Mouse (Mus musculus) CH12F3 (cell line): Measurements from ENCODE around the gene Capg.

Experiments used
- in situ Hi-C: fragments of 300-500 bp; cut with MboI; formaldehyde crosslinking; loops from 2 replicates; pipeline ENCODE4 v1.14.3; 2020; ENCODE audit warnings: low sequenced_read_pairs

Gene Capg

GRCm38 (mm10) chr6:72600771-72601170 is 56.6 kb downstream of the Capg start:
- in situ Hi-C loops, result no loop called here

- in situ Hi-C loops, result no loop called here
Observed at GRCm38 (mm10) chr6:72601732-72602131, 57.5 kb downstream of the Capg start.

GRCm38 (mm10) chr6:72604066-72604465 is 59.9 kb downstream of the Capg start:
- in situ Hi-C loops, result no loop called here

- in situ Hi-C loops, result no loop called here
Observed at GRCm38 (mm10) chr6:72607060-72607459, 62.9 kb downstream of the Capg start.

GRCm38 (mm10) chr6:72607676-72608075 is 63.5 kb downstream of the Capg start:
- in situ Hi-C loops, result no loop called here

DNA sequence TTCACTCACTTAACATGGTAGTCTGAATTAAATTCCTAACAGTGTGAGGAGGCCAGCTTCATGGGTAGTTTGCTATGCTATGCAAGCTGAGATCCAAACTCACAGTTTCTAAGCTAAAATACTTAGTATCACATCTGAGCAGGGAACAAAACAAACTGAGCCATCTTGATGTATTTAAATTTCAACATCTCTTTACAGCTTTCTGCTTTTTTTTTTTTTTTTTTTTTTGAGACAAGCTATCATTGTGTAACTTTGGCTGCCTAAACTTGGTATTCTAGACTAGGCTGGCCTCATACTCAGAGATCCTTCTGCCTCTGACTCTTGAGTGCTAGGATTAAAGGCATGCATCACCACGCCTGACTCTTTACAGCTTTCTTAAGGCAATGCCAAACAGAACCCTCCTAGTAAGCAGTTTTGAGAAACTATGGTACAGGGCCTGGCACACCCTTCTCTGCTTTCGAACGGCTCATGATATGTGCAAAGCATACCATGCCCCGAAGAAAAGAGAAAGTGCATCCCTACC is 64.5 kb downstream of the Capg start:
- in situ Hi-C loops, result no loop called here

DNA sequence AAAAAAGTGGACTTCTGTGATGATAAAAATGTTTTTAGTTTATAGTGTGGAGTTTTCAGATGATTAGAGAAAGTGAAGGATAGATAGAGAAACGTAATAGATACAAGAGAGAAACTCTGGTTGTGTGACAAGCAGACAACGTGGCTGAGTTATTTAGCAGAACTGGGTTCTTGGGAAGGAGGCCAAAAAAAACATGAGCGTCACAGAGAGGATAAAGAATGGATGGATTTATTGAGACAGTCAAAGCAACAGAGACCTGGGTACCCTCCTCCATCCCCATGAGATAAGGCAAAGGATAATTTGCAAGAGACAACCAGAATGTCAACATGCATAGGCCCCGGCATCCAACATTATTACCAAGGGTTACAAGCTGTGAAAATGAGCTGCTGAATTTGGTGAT is 66.1 kb downstream of the Capg start:
- in situ Hi-C loops, result no loop called here
